In genomic region chr4:53513276-53514081, GRCm38 (mm10) we compare ENCODE assay signal across 11 mouse cellular contexts.
DNase-seq lines count a peak whose midpoint lies in the region; ATAC-seq lines count a peak whose summit lies in the region.
"Had no signal": no experiment of that assay in that cellular context is flagged by ENCODE, and none has a peak within 500 bp of the region (broad histone marks: within the 10 kb centered on the region; RNA-seq: fewer than 3 reads in every experiment).

No protein-coding gene starts in this region.

- 49% methylated on average over 11 of the region's 11 CpGs for WGBS in heart, embryonic 11.5 days (ENCODE audit: insufficient replicate concordance)
- WGBS in hindbrain, embryonic 16.5 days = 69% methylated on average over 11 of the region's 11 CpGs

- peak overlapping the region; percentile 27; the same call in 1 of the 2 replicates for H3K4me2 ChIP-seq in heart, embryonic 11.5 days
- no peak overlapping the region for H3K4me2 ChIP-seq in hindbrain, embryonic 16.5 days (ENCODE audit: low read length)
- H3K4me2 ChIP-seq: neural tube, embryonic 12.5 days had no signal

- no peaks in the 10 kb centered on the region for H3K36me3 ChIP-seq in heart, embryonic 11.5 days (ENCODE audit: control insufficient read depth, insufficient read depth, low read length)
- H3K36me3 ChIP-seq in hindbrain, embryonic 16.5 days (ENCODE audit: control insufficient read depth, insufficient read depth, low read length) = no peaks in the 10 kb centered on the region
- H3K36me3 ChIP-seq: neural tube, embryonic 12.5 days had no signal

- H3K27ac ChIP-seq in heart, embryonic 11.5 days (ENCODE audit: low read depth, low read length) = peak overlapping the region; percentile 68
- peak overlapping the region; percentile 85 for H3K27ac ChIP-seq in hindbrain, embryonic 16.5 days (ENCODE audit: low read depth, low read length)
- H3K27ac ChIP-seq: heart, adult 2 months; neural tube, embryonic 12.5 days had no signal

- ATAC-seq in heart, embryonic 11.5 days (replicated peaks; ENCODE audit: insufficient number of reproducible peaks, low FRiP score, low TSS enrichment) = no peak
- no peak for ATAC-seq in hindbrain, embryonic 16.5 days
- no peak for ATAC-seq in erythroblast, adult 5-6 weeks (replicated peaks; ENCODE audit: low FRiP score, poor library complexity, severe bottlenecking)

- DNase-seq in heart, adult 18-20 months = no peak
- peak; percentile 74 for DNase-seq in brain, adult 2 months (ENCODE audit: low read depth, low spot score)
- DNase-seq in lung, postnatal 36 days = peak; percentile 23
- DNase-seq in thymus, postnatal 0 days (ENCODE audit: low spot score) = peak; percentile 53
- DNase-seq in right cerebral cortex, adult 2 months (ENCODE audit: low spot score in 2 of 2) = no peak

- no peaks in the 10 kb centered on the region for H3K9me3 ChIP-seq in heart, embryonic 11.5 days (replicated peaks; ENCODE audit: control insufficient read depth, low read length)
- no peaks in the 10 kb centered on the region for H3K9me3 ChIP-seq in hindbrain, embryonic 16.5 days (ENCODE audit: control insufficient read depth, low read length)
- H3K9me3 ChIP-seq: neural tube, embryonic 12.5 days had no signal

- no peak overlapping the region for H3K9ac ChIP-seq in heart, embryonic 11.5 days (ENCODE audit: low read depth, low read length)
- no peak overlapping the region for H3K9ac ChIP-seq in hindbrain, embryonic 16.5 days (ENCODE audit: low read depth, low read length)
- H3K9ac ChIP-seq: neural tube, embryonic 12.5 days had no signal

- peaks cover 40% of the 10 kb centered on the region for H3K4me1 ChIP-seq in heart, embryonic 11.5 days (ENCODE audit: control insufficient read depth, insufficient read depth, low read length)
- peaks cover 27% of the 10 kb centered on the region for H3K4me1 ChIP-seq in hindbrain, embryonic 16.5 days (ENCODE audit: control insufficient read depth, insufficient read depth, low read depth, low read length)

- H3K27me3 ChIP-seq in heart, embryonic 11.5 days (ENCODE audit: control insufficient read depth, insufficient read depth, low read length) = no peaks in the 10 kb centered on the region
- no peaks in the 10 kb centered on the region for H3K27me3 ChIP-seq in hindbrain, embryonic 16.5 days (replicated peaks; ENCODE audit: control insufficient read depth, insufficient read depth, low read length)
- H3K27me3 ChIP-seq: neural tube, embryonic 12.5 days; Patski had no signal

- no peak overlapping the region for H3K4me3 ChIP-seq in heart, embryonic 11.5 days (ENCODE audit: low read depth, low read length)
- no peak overlapping the region for H3K4me3 ChIP-seq in hindbrain, embryonic 16.5 days (ENCODE audit: low read length)
- H3K4me3 ChIP-seq: heart, adult 2 months; neural tube, embryonic 12.5 days had no signal

Comparison
In these comparisons a context has a peak if more than half of its experiments do, and no peak if none do; other contexts are left out.
1. DNase-seq: peak in brain, adult 2 months (single experiment), lung, postnatal 36 days (single experiment) and thymus, postnatal 0 days (single experiment); none in heart, adult 18-20 months (0 of 2) and right cerebral cortex, adult 2 months (0 of 2).